Mouse (Mus musculus): ENCODE results near the gene Oxsm.
A peak's percentile ranks its signal among the peaks of the same experiment; 100 is the strongest.

Oxsm gene

DNA sequence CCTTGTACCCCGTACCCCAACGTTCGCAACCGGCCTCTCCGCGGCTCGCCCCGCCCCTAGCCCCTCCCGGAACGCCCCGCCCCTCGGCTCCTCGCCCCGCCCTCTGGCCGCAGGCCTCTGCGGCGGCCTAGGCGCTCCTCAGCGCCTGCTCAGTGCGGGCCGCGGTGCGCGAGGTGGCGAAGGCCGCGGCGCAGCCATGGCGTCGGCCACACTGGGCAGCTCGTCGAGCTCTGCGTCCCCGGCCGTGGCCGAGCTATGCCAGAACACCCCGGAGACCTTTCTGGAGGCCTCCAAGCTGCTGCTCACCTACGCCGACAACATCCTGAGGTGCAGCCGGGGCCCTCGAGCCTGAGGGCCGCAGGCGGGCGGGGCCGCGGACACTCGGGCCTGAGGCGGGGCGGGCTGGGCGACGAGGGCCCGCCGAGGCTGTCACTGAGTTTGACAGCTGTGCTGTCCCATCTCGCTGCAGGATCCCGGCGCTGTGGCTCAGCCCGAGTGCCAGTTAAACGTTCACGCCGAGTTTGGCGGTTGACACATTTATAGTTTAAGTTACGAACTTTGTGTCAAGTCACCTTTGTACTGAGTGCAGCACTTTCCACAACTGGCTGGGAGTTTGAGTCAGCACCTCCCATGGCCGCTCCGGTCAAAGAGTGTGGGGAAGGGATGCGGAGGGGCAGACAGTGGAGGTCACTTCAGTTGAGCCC, at the start of gene Oxsm, which contains the start of gene Ngly1:
Gene Oxsm (minus strand): TSS at position 638 of the 704 bp plus-strand sequence.
Gene Ngly1 (plus strand): TSS at position 110 of the 704 bp plus-strand sequence.
- DNase-seq, result peak; percentile 94

DNA sequence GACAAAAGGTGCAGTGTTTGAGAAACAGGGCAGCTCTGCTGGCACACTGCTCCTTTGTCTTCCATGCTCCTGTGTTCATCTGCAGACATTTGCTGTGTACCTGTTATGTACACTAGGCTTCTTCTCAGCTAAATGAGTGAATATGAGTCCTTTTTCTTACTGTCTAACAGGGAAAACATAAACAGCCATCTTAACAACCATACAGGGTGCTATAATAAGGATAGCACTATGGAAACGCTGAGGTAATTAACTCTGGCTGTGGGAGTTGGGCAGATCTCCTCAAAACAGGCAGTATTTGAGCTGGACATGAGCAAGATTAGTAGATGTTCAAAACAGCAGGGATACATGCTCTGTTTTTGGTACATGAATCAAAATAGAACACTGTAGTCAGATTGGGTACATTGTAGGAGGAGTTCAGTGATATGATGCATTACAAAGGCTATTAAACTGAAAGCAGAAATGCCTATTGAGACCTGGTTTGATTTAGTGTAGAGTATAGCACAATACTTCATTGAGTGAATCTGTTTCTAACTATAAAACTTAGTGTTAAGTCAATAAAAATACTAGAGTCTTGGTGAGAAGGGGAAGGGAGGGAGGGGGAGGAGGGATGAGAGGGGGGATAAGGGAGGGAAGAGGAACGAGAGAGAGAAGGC, 47.3 kb upstream of the Oxsm start:
- DNase-seq, result no peak

DNA sequence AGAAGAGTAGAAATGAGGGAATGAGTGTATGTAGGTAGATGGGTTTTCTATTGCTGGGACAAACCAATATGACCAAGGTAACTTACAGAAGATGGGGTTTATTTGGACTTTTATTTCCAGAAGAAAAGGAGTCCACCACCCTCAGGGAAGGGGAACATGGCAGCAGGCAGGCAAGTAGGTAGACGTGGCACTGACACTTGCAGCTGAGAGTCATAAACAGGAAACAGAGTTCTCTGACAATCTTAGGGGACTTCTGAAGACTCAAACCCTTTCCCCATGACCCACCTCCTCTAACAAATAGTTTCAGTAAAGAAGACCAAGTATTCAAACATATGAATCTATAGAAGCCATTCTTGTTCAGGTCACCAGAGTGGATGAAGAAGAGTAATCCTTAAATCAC, 44.3 kb upstream of the Oxsm start:
- no peak for DNase-seq

DNA sequence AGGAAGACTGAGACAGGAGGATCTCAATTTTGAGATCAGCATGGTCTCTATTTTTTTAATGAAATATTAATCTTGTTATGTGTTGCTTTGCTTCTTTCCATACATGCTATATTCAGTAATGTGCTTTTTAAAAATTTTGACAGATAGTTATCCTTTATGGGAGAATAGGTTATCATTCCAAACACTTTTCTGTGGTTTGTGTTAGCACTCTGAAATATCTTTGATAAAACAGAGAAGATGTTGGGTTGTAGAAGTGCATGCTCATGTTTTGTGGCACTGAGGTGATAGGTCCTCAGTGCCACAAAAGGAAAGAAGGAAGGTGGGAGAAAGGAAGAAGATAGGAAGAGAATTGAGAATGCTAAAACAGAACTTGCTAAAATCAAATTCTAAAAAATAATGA, 43.4 kb upstream of the Oxsm start:
- no peak for DNase-seq

DNA sequence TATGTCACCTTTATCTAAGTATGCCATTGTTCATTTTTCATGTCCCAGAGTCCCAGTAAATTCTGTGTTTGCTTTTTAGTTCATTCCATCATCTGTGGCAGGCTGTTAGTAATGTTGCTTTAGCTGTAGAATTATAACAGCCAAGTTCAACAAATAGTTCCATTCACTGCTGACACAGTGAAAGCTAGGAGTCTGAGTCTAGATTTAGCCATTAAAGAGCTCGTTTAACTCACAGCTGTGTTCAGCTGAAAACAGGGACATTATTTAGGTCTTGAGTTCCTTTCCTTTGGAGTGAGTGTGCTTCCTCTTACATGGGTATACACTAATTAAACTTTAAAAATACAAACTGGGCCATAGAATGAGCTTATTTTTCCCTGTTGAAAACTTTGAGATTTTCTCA, 42.8 kb upstream of the Oxsm start:
- no peak for DNase-seq

DNA sequence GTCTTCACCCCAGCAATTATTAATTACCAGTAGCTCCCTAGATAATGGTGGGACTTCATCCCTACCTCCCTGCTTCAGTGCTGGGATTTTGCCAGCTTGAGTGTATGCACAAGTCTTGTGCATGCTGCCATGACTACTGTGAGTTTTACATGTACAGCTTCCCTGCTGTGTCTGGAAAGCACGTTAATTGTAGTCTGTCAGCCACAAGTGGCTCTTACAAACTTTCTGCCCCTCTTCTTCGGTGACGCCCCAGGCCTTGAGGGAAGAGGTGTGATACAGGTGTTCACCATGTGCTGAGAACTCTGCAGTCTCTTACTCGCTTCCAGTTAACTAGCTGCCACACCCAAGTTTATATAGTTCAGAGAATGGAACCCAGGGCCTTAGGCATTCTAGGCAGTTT, 34.4 kb upstream of the Oxsm start:
- no peak for DNase-seq

DNA sequence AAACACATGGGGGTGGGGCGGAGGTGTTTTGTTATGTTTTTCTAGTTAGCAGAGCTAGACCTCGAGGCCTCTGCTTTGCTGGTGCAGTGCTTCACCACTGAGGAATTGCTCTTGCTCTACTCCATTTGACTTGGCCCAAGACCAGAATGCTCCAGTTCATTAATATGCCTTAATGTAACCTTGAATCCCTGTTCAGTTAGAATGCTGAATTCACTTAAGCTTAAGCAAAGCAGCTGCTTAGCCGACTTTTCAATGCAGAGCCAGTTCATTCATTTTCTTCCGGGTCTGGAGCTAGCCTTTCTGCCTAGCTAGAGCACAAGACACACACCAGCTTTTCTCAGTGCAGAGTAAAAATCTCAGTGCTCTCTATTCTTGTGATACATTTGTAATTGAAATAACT, 29.6 kb upstream of the Oxsm start:
- DNase-seq, result peak; percentile 50

DNA sequence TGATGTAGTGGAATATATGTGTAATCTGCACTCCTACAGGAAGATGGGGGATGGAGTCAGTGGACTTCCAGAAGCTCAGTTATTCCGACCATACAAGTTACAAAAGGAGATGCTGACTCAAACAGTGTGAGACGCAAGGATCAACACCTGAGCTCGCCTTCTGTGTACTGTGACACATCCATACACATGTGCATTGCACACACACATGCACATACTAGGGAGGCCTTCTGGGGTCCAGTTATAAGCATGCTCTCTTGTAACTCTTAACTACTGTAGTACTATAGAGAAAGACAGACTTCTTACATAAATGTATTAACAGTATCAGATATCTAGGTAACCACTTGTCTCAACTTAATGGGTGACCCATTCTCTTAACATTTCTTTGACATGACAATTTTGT, 24.1 kb upstream of the Oxsm start:
- DNase-seq, result no peak

DNA sequence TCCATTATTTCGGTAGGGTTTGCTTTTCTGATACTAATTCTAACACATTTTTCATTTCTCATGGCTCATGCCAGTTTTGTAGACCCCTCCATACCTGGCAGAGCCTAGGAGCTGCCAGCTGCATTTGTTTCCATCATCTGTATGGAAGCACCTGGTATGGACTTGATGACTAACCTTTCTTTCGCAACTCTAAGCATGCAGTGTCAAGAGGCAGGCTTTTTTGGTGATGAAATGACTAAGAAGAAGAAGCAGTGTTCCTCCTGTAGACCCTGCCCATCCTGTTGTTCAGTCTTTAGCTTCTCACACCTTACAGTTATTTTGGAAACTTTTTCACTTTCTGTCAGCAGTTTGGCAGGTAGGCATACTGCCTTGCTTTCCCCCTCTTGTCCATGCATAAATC, 20.2 kb upstream of the Oxsm start:
- no peak for DNase-seq

DNA sequence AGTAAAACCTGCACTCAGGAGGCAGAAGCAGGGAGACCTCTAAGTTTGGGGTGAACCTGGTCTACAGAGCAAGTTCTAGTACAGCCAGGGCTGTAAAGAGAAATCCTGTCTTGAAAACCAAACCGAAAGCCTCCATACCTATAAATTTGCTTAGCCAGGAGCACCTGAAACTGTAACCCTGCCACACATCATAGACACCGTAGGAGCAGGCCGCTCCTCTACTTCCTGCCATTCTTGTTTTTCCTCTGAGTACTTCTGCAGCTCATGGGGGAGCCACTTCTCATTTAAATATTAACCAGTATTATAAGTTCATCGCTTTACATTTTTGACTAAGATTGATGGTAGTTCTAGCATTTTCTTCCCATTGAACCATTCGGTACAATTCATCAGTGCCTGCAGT, 17.4 kb upstream of the Oxsm start:
- no peak for DNase-seq

DNA sequence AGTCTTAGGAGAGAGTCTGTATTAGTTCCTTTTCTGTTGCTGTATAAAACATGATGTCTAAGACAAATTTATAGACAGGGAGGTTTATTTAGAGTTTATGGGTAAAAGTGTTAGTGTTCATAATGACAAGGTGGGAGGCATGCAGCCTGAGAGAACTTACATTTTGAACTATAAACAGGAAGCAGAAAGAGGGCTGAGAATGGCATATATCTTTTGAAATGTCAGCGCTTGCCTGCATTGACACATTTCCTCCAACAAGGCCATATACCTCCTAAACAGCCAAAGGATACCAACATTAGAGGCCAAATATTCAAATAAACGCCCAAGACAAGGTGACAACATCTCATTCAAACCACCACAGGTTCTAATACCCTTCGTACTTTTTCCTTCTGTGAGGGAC, 12.3 kb upstream of the Oxsm start:
- DNase-seq, result no peak

DNA sequence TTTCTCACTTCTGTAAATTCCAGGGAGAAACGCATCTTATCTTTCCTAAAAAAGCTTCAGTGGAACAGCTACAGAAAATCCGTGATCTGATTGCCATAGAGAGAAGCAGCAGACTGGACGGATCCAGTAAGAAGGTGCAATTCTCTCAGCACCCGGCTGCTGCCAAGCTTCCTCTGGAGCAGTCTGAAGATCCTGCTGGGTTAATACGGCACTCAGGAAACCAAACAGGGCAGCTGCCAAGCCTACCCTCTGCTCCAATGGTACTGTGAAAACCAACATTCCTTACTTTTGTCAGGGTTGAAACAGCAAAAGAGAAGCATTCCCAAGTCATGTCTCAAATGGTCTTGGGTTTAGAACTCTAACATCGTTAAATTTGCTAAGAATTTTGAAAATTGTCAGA, 10.9 kb upstream of the Oxsm start:
- DNase-seq, result no peak

DNA sequence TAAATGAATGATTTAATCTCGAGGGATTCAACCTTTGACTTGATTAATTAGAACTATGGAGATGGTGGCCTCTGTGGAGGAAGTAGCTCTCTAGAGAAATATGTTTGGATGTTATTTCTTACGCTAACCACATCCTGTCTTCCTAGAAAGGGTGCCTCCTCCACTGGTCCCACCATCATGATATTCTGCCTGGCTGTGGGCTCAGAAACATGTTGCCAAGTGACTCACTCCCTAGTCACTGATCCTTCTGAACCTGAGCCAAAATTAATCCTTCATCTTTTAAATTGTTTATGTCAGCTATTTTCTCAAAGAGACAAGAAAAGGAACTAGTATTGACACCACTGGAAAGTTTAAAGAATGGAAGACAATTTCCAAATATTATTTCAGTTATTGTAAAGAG, 6.6 kb upstream of the Oxsm start:
- DNase-seq, result peak; percentile 30

DNA sequence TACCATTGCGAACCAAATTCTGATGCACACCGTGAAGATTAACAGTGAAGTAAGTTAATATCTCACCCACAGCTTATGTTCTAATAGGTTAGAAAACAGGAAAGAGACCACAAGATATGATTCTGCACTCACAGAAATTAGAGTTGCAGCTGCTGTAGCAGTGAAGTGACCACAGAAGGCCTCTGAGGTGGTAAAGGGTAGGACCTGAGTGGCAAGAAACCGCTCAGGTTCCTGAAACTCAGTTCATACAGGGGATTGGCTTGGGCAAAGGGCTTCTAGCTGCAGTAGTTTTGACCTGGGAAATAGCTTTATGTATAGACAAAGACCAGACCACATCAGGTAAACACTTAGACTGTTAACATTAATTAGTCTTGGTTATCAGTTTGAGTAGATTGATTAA, 6.1 kb upstream of the Oxsm start:
- DNase-seq, result no peak

DNA sequence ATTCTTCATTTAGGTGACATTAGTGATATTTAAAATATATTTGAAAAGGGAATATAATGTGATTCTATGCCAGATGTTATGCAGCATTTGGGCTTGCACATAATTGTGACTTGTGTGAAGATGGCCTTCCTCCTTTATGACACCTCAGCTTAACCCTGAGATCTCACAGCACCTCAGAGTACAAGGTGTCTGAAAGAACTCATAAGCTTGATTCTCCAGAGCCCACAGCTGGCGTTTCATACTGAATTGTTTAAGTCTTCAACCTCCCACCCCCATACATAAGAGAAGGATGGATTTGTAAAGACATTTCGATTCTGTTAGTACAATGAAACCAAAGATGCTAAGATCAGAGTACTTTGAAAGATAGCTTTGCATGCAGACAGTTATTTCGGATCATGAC, 491 bp upstream of the Oxsm start:
- no peak for DNase-seq

DNA sequence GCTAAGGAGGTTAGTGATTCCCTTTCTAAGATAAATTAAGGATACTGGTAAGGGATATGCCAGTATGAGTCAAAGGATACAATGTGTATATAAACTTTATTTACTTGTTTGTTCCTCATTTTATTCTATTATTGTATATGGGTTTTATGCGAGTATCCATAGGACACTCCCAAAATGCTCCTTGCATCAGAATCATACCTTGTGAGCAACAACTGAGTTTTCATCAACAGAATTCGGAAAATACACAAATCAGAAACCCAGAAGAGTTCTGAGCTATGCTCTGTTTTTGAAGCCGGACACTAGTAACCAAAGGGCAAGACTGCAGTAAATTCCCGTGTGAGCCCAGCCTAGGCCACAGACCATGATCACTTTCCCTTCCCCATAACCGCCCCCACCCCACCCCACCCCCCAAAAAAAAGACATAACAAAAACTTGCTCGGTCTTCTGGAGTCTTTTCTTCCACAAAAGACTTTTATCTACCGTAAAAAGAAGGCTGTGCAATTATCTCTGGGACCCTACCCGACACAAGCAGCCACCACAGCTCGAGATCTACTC, 928 bp downstream of the Oxsm start:
- no peak for DNase-seq

DNA sequence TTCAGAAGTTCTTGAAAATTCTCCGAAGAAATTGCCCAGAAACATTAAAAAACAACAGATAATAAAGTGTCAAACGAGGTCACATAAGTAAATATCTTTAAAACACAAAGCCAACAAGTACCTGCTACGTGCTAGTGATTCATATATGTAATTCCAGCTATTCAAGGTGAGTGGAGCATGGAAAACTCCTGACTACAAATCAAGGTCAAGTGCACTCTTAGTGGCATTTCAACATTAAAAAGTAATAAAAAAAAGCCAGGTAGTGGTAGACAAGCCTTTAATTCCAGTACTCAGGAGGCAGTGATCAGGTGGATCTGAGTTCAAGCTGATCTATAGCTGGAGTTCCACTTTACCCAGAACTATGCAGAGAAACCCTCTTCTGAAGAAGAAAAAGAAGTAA, 1.5 kb downstream of the Oxsm start:
- no peak for DNase-seq

DNA sequence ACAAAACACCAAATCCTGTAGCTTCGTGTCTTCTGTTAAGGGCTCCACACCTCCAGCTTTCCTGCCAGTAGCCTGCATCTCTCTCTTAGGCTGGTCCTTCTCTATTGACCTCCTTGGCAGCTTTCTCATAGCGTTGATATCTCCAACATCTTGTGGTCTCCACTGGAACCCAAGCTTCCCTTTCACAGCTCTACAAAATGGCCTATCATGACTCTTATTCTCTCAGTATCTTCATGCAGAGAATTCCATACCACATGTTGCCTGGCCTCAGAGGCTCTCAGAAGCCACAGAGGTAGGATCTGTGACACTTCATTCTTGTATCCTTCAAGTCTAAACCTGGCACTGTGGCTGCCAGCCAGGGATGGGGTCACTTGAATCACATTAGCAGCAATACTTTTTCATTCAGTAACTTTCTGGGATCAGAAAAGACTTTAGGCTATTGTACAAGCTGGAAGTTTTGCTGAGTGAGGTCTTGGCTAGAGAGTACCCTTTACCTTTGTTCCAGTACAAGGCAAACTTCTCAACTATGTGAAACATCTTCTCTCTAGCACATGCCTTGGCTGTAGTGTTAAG, 3.2 kb downstream of the Oxsm start:
- DNase-seq, result peak; percentile 35

DNA sequence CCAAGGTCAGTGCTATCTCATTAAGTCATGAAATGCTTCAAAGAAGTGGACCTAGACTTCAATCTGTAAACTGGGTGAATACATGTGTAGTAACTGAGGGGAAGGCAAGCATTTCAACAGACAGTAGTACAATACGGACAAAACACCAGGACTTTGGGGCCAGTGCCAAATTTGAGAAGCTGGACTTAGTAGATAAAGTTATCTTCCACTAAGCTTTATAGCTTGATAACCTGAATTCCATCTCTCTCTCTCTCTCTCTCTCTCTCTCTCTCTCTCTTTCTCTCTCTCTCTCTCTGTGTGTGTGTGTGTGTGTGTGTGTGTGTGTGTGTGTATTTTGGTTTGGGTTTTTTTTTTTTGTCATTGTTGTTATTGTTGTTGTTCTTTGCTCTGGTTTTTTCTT, 4.5 kb downstream of the Oxsm start:
- no peak for DNase-seq

DNA sequence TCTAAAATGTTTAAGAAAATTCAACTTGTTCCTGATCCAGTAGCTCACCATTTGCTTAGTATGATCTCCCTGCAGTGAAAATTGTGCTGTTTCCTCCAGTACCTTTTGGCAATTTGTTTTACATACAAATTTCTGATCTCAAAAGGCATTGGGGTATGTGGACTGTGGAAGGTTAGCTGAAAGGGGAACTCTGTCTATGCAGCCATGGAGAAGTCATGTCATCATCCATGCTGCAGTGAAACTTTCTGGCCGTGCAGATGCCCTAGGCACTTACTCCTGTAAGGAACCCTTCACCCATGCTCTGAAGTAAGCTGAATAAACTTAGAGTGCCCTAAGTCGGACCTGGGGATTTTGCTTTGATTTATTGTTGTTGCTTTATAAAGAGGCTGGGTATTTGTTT, 5.2 kb downstream of the Oxsm start:
- no peak for DNase-seq

DNA sequence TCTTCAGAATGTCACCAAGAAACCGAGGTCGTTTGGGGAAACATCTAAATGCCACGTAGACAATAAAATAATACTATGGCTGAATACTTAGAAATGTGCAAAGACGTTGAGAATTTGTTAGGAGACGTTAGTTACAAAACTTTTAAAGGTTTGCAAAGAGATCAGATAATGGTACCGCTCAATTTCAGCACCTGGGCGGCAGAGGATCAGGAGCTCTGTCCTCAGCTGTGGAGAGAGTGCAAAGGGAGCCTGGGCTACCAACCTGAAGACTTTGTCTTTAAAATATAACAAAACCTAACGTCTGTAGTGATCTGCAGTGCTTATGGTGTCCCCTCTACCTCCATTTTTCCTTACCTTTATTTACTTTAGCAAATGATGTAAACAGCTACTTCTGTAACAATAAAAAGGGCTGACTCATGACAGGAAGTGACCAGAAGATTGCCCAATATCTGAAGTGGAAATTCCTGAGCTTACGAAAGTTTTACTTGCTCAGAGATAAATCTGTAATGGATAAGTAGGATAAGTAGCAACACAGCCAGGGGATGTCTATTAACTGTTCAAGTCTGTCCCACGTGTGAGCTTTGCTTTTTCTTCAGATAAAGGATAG, 5.9 kb downstream of the Oxsm start:
- peak; percentile 22 for DNase-seq

DNA sequence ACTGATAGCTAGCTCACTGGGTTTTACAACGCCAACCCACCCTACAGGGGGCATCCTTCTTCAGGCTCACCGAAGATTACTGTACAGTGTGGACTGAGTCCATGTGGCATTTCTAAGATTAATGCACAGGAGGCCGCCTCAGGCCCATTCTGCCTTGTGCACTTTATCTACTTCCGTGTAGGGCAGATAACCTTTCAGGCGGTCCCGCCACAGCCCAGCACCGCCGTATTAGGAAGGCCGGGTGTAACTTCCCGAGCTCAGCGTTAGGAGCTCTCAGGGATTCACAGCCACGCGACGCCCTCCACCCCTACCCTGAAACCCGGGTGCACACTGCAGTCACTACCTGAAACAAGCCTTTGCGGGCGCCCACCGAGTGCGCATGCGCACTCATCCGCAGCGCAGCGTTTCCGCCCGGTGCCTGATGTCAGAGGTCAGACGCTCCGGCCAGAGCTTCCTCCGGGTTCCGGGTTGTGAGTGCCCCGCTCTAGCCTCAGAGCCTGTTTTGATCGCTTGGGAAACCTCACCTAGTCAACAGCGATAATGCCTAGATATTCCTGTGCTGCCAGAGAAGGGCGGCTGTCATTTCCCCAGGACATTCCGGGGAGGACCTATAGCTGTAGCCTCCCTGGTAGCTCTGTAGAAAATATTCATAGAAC, 6.5 kb downstream of the Oxsm start:
- DNase-seq, result peak; percentile 94

DNA sequence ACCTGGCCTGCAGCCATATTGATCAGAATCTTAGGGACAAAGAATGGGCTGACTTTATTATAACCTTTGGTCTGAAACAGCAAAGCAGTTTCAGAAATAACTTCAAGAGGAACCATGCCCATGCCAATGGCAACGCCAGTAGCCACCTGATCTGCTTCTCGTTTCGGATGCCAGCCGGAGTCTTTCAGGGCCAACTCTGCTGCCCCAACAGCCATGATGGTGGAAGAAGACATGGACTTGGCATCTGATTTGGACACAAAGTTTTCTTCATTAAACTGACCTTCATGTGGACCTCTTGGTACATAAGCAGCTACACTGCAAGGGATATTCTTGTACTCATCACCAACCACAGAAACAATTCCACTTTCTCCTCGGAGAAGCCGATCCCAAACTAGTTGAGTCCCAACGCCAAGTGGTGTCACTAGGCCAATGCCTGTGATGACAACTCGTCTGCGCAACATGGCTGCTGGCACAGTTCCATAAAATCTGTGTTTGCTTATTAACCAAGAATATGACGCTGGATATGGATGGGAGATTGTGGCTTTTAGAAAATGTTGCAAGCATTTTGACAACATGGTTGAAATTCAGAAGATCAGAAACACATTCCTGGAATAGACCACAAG, 7.3 kb downstream of the Oxsm start:
- DNase-seq, result peak; percentile 9

All from kidney, postnatal 14 days (tissue).